Mouse (Mus musculus) lung, postnatal 0 days (tissue): Measurements from ENCODE around the gene Pitx2. TPM values are rescaled to one million over a fixed set of nuclear protein-coding genes. Genes with fewer than 3 reads are reported as not detected.

Experiments
- ATAC-seq: fragments of 200-750 bp; cut with Nextera tagmentation; 2 replicates; pipeline ENCODE4 v1.8.0; 2017; ENCODE audit warnings: moderate library complexity
- DNase-seq: peaks from one replicate; pipeline ENCODE4 v3.0.0-alpha.2; 2016; ENCODE audit warnings: low spot score
- H3K27ac ChIP-seq: fragments of 300-500 bp; sonication (generic); 2 replicates; pipeline ENCODE4 v1.5.1; 2014; ENCODE audit warnings: antibody characterized with exemption, mild to moderate bottlenecking, low read length, mixed read lengths
- H3K27me3 ChIP-seq: fragments of 300-500 bp; sonication (generic); replicated peaks from 2 replicates; pipeline ENCODE4 v1.6.1; 2014; ENCODE audit warnings: low read length, mixed read lengths; ENCODE audit not compliant: insufficient read depth
- H3K36me3 ChIP-seq: fragments of 300-500 bp; sonication (generic); 2 replicates; pipeline ENCODE4 v1.6.1; 2014; ENCODE audit warnings: low read length, mixed read lengths; ENCODE audit not compliant: insufficient read depth
- H3K4me1 ChIP-seq: fragments of 300-500 bp; sonication (generic); 2 replicates; pipeline ENCODE4 v1.6.1; 2014; ENCODE audit warnings: antibody characterized with exemption, low read depth, low read length, mixed read lengths; ENCODE audit not compliant: insufficient read depth
- H3K4me2 ChIP-seq: fragments of 300-500 bp; sonication (generic); replicated peaks from 2 replicates; pipeline ENCODE4 v1.6.1; 2014; ENCODE audit warnings: low read depth, mild to moderate bottlenecking, low read length, moderate library complexity, mixed read lengths
- H3K4me3 ChIP-seq: fragments of 300-500 bp; sonication (generic); 2 replicates; pipeline ENCODE4 v1.5.1; 2014; ENCODE audit warnings: low read depth, low read length
- H3K9ac ChIP-seq: fragments of 300-500 bp; sonication (generic); replicated peaks from 2 replicates; pipeline ENCODE4 v1.6.1; 2014; ENCODE audit warnings: low read depth, mild to moderate bottlenecking
- H3K9me3 ChIP-seq: fragments of 300-500 bp; sonication (generic); 2 replicates; pipeline ENCODE4 v1.6.1; 2016; ENCODE audit warnings: low read length, mixed read lengths
- CTCF ChIP-seq: IDR thresholded peaks from 2 replicates; pipeline ENCODE4 v1.5.1; 2016; ENCODE audit warnings: antibody characterized with exemption, mild to moderate bottlenecking
- EP300 ChIP-seq: IDR thresholded peaks from 2 replicates; pipeline ENCODE4 v1.6.1; 2016; ENCODE audit warnings: antibody characterized with exemption, mild to moderate bottlenecking, control low read depth
- WGBS: fragments of 180-500 bp; shearing (Covaris S2); extraction: QIAGEN DNeasy Blood & Tissue Kit; methylation state at CpG from one replicate; pipeline ENCODE4 v1.1.7; 2014; 5-methylcytosine and 5-hydroxymethylcytosine counted together
- polyA plus RNA-seq: library from polyadenylated mRNA; unstranded; fragments of >200 nt; fragmentation: Nextera tagmentation; extraction: Ambion mirVana; gene quantifications from 2 replicates; pipeline ENCODE4 v1.2.1, GENCODE M21; 2015

Pitx2 gene
- polyA plus RNA-seq, 1 experiment from 2014 or later, result 1.5 TPM

GRCm38 (mm10) chr3:129195816-129196549 lies 3.7 kb upstream of the Pitx2 start:
- Histone ChIP-seq H3K9me3 (no peaks in the 10 kb centered on the region), H3K27ac (no peak overlapping the region), H3K4me3 (no peak overlapping the region), H3K4me1 (0 out of 2 replicates have a peak, but pooled peaks cover 2% of the 10 kb centered on the region), H3K4me2 (no peak overlapping the region), H3K36me3 (no peaks in the 10 kb centered on the region), H3K27me3 (peaks cover 57% of the 10 kb centered on the region), H3K9ac (no peak overlapping the region)
- DNase-seq (no peak), ATAC-seq (no peak)
- TF ChIP-seq EP300, result no peak
- TF ChIP-seq CTCF, result no peak
- 4% methylated on average over 12 of the region's 12 CpGs for WGBS

DNA sequence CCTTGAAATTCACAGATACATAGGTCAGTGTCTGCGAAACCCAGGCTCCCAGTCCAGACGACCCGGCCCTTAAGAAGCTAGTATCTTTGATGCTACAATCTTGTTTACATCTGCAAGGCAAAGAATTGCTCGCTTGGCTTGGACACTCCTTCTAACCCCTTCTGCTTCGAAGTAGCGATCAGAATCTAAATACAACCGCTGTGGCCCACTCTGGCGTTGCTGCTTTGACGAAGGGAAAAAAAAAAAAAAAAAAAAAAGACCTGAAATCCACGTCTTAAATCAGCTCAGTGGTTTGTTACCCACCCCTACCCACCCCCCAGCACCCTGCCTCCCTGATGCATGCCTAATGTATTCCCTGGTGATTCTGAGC lies 3.1 kb upstream of the Pitx2 start:
- TF ChIP-seq EP300, result no peak
- H3K27ac ChIP-seq, result no peak overlapping the region
- H3K4me2 ChIP-seq, result no peak overlapping the region
- no peak overlapping the region for H3K9ac ChIP-seq
- H3K27me3 ChIP-seq, result peaks cover 62% of the 10 kb centered on the region
- 5% methylated on average over 10 of the region's 10 CpGs for WGBS
- no peak overlapping the region for H3K4me3 ChIP-seq
- ATAC-seq (no peak), DNase-seq (no peak)
- H3K4me1 ChIP-seq, result 0 out of 2 replicates have a peak, but pooled peaks cover 2% of the 10 kb centered on the region
- H3K9me3 ChIP-seq, result no peaks in the 10 kb centered on the region
- H3K36me3 ChIP-seq, result no peaks in the 10 kb centered on the region

DNA sequence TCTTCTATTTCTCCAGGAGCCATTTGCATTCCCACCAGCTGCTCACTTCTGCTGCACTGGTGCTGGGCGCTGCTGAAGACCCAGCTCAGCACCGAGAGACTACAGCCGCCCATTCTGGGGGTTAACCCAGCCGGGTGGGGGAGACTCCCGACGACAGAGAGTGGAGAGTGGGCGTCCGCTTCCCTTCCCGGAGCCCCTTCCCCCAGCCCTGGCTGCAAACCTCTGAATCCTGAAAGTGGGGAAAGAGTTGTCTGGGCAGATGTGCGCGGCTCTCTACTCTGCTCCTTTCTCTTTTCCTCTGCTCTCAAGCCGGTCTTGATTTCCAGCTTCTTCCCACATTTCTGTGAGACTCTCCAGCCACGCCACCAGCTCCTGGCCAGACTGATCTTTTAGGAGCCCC lies 2.6 kb upstream of the Pitx2 start:
- Histone ChIP-seq H3K36me3 (no peaks in the 10 kb centered on the region), H3K4me1 (0 out of 2 replicates have a peak, but pooled peaks cover 2% of the 10 kb centered on the region), H3K9me3 (no peaks in the 10 kb centered on the region), H3K9ac (no peak overlapping the region), H3K27ac (no peak overlapping the region), H3K4me3 (no peak overlapping the region), H3K27me3 (peaks cover 63% of the 10 kb centered on the region), H3K4me2 (no peak overlapping the region)
- DNase-seq (no peak), ATAC-seq (no peak)
- 1% methylated on average over 13 of the region's 13 CpGs for WGBS
- TF ChIP-seq CTCF, result no peak
- no peak for TF ChIP-seq EP300

DNA sequence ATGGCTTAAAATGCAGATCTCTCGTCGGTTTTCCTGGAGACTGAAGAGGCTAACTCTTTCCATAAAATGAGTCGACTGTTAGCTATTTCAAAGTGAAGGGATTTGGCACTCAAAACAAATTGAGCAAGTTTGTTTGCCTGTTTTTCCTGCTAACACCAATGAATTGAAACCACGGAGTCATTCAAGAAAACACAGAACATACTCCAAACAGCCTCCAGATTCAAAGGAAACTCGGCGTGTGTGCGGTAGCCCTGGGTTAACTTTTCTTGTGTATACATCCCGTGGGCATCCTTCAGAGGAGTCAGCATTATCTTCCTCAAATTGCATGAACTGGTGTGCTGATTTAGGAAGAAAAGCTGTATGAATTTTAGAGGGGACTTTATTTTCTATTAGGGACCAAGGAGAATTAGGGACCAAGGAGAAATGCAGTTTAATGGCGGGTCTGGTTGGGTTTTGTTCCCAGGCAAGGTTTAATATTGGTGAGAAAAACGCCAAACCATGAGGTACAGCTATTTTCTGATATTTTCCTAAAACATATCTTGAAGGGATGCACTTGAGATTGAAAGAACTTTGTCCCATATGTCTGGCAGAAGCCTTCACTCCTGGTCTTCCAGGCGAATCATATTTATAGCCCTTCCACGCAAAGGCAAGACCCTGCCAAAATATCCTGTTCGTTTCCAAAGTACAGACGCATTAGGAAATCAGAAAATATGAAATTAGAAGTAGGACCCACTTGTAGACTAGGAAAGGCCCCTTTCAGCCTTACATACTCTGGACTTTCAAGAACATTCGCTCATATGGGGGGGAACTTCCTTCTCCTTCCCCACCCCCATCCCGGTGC lies 1.7 kb upstream of the Pitx2 start:
- Histone ChIP-seq H3K9me3 (no peaks in the 10 kb centered on the region), H3K27ac (no peak overlapping the region), H3K4me3 (no peak overlapping the region), H3K4me2 (no peak overlapping the region), H3K9ac (no peak overlapping the region), H3K36me3 (no peaks in the 10 kb centered on the region), H3K27me3 (peaks cover 69% of the 10 kb centered on the region), H3K4me1 (0 out of 2 replicates have a peak, but pooled peaks cover 2% of the 10 kb centered on the region)
- ATAC-seq, result no peak
- TF ChIP-seq EP300, result no peak
- TF ChIP-seq CTCF, result no peak
- DNase-seq, result no peak
- 7% methylated on average over 16 of the region's 16 CpGs for WGBS

- no peak overlapping the region for H3K4me3 ChIP-seq
- DNase-seq (no peak), ATAC-seq (no peak)
- no peak overlapping the region for H3K9ac ChIP-seq
- H3K4me2 ChIP-seq, result no peak overlapping the region
- WGBS, result 6% methylated on average over 11 of the region's 11 CpGs
- H3K4me1 ChIP-seq, result 0 out of 2 replicates have a peak, but pooled peaks cover 2% of the 10 kb centered on the region
- no peak overlapping the region for H3K27ac ChIP-seq
- H3K9me3 ChIP-seq, result no peaks in the 10 kb centered on the region
- H3K27me3 ChIP-seq, result peaks cover 73% of the 10 kb centered on the region
- TF ChIP-seq EP300 (no peak), CTCF (no peak)
- no peaks in the 10 kb centered on the region for H3K36me3 ChIP-seq
Observed at GRCm38 (mm10) chr3:129198627-129198903, 1.1 kb upstream of the Pitx2 start.

DNA sequence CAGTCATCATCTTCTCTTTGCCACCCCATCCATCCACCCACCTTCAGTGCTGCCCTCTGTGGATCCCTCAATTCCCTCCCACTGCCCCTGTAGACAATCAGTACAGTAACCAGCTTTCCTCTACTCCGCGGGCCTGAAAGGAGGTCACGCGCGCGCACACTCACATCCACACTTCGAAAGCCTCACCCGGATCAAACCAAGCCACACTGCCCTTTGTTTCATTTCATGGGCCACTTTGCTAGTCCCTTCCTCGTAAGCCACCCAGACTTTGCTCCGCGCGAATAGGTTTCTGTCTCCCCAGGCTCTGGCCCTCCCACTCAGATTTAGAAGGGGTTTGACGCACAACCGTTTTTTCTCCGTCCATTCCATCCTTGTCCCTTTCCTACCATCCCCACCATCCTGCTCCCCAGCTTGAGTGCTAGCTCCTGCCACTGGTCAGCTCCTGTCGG lies 494 bp upstream of the Pitx2 start:
- TF ChIP-seq CTCF (no peak), EP300 (no peak)
- no peaks in the 10 kb centered on the region for H3K9me3 ChIP-seq
- 0 out of 2 replicates have a peak, but pooled peaks have one; percentile 3 for ATAC-seq
- peak overlapping the region; percentile 52 for H3K4me2 ChIP-seq
- peaks cover 79% of the 10 kb centered on the region for H3K27me3 ChIP-seq
- 0 out of 2 replicates have a peak, but pooled peaks cover 2% of the 10 kb centered on the region for H3K4me1 ChIP-seq
- no peak overlapping the region for H3K27ac ChIP-seq
- peak overlapping the region; percentile 28 for H3K4me3 ChIP-seq
- no peaks in the 10 kb centered on the region for H3K36me3 ChIP-seq
- whole genome bisulfite sequencing, result 1% methylated on average over 16 of the region's 16 CpGs
- no peak for DNase-seq
- H3K9ac ChIP-seq, result no peak overlapping the region
